Mouse (Mus musculus) layer of hippocampus, adult 2 months (tissue): Measurements from ENCODE around the gene Gsc. TPM values are rescaled to one million over a fixed set of nuclear protein-coding genes. Genes with fewer than 3 reads are reported as not detected.

ENCODE experiments used
- DNase-seq, 2 experiments: peaks; one replicate each; pipeline ENCODE4 v3.0.0; 2022; ENCODE audit warnings: low spot score in 2 of 2
- H3K27ac ChIP-seq: fragments of 200-600 bp; 2 replicates; pipeline ENCODE4 v1.8.1; 2022
- H3K4me3 ChIP-seq: fragments of 200-600 bp; 2 replicates; pipeline ENCODE4 v1.8.1; 2022; ENCODE audit warnings: mild to moderate bottlenecking
- CTCF ChIP-seq: fragments of 200-600 bp; conservative IDR thresholded peaks from 2 replicates; pipeline ENCODE4 v1.8.1; 2022; ENCODE audit warnings: antibody characterized with exemption, mild to moderate bottlenecking, moderate library complexity
- total RNA-seq, 2 experiments: library from RNA; stranded (reverse); gene quantifications; 2 replicates each; pipeline ENCODE4 v1.2.3; 2021

Gsc gene
- total RNA-seq, 2 experiments from 2014 or later = not detected

GRCm38 (mm10) chr12:104440087-104440760 lies 32.9 kb downstream of the Gsc start:
- DNase-seq = peak; percentile 81 to 93
- Histone ChIP-seq H3K4me3 (no peak overlapping the region), H3K27ac (no peak overlapping the region)
- peak; percentile 99 for TF ChIP-seq CTCF

DNA sequence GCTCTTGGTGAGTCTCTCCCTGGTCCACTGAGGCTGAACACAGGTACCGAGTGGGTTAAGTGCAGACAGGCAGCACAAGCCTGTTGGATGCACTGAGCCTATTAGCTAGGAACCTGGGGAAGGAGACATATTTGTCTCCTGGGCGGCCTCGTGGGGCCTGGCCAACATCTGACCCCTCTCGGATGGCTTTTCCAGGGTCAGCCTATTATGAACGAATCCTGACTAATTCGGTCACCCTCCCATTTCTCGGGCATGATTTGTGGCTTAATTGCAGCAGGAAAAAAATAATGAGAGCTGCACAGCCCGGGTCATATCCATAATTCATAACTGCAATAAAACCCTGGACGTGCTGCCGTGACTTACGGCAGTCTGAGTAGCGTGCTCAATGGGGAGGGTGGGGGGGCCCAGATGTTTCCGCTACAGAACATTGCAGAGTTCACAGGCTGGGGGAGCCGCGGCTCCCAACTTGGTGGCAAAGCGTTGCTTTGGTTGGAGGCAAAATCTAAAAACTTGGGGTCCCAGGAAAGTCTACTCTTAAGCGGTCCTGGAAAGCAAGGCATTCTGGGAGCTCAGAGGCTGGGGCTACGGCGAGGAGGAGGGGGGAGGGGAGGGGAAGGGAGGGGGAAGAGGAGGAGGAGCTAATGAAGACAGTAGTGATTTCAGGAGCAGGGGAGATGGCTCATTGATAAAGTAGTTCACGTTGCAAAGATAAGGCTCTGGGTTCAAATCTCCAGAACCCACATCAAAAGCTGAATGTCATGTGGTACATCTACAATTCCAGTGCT lies 39.0 kb downstream of the Gsc start:
- no peak overlapping the region for H3K27ac ChIP-seq
- DNase-seq = no peak
- no peak for TF ChIP-seq CTCF
- H3K4me3 ChIP-seq = no peak overlapping the region

- DNase-seq = no peak
- H3K27ac ChIP-seq = no peak overlapping the region
- H3K4me3 ChIP-seq = no peak overlapping the region
- no peak for TF ChIP-seq CTCF
Observed at GRCm38 (mm10) chr12:104433214-104433613, 39.9 kb downstream of the Gsc start.

DNA sequence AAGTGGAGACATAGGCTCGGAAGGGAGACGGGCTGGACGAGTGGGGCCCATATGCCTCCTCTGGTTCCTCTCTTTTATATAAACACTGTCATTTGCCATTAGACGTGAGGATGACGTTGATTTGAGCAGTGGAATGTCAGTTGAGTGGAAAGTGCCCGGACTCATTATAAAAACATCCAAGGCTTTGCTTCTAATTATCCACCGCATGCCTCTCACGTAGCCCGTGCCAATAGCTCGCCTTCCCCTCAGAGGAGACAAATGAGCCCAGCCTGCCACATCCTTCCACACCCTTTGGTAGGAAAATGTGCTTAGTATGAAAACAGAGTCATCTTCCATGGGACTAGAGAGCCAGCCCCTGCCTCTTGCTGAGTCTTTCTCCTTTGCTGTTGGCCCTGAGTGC lies 41.8 kb downstream of the Gsc start:
- H3K27ac ChIP-seq = no peak overlapping the region
- TF ChIP-seq CTCF = no peak
- no peak overlapping the region for H3K4me3 ChIP-seq
- no peak for DNase-seq

DNA sequence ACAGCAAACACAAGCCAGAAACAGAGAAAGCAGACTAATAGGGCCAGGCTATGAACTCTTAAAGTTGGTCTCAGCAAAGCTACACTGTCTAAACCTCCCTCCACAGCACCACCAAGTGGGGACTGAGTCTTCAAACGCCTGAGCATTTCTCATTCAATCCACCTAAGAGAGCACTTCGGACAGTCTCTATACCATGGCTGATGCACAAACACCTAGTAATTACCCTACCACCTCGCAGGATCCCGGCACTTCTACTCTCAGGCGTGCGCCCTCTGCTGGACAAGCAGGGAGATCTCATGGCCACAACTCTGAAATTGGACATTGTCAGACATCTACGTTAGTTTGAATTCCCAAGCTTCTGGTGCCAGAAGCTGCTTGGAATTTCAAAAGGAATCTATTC lies 46.2 kb downstream of the Gsc start:
- Histone ChIP-seq H3K27ac (no peak overlapping the region), H3K4me3 (no peak overlapping the region)
- TF ChIP-seq CTCF = peak; percentile 86
- DNase-seq = peak in 1 of 2 experiments; percentile 47

DNA sequence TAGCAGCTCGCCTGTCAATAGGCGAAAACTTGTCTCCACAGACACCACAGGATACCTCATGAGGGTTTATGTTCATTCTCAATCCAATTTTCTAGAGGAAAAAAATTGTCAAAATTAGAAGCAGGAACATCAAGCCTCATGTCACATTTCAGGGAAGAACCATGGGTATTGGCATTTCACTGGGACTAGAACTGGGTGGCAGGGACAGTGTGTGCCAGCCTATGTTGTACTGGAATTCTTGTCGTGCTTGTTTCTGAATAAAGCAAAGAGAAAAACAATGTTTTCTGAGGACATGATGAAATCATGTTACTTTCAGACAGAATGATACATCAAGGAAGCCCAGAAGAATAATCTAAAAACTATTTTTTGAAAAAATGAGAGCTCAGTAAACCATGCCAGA lies 47.5 kb downstream of the Gsc start:
- no peak overlapping the region for H3K4me3 ChIP-seq
- H3K27ac ChIP-seq = peak overlapping the region; percentile 81; the same call in 1 of the 2 replicates
- peak in 1 of 2 experiments; percentile 40 for DNase-seq
- TF ChIP-seq CTCF = no peak

GRCm38 (mm10) chr12:104422615-104423392 lies 50.3 kb downstream of the Gsc start:
- DNase-seq = no peak
- H3K27ac ChIP-seq = no peak overlapping the region
- TF ChIP-seq CTCF = no peak
- no peak overlapping the region for H3K4me3 ChIP-seq

Other genes with a start within 250 kb of the Gsc start
- gene Serpina3g, start 237.1 kb downstream of the Gsc start, total RNA-seq = 1 to 10 TPM; 1.1 to 1.4 TPM
- gene Serpina3i, start 210.2 kb downstream of the Gsc start, total RNA-seq = 1 to 10 TPM in 1 of 2 experiments, not detected in 1; 1.5 TPM
- gene Serpina3j, start 158.8 kb downstream of the Gsc start, total RNA-seq = not detected
- gene Serpina3k, start 134.8 kb downstream of the Gsc start, total RNA-seq = not detected
- under 1 TPM; 0.56 to 0.79 TPM for gene Serpina3m, start 134.8 kb downstream of the Gsc start, total RNA-seq
- gene Serpina3n, start 66.6 kb downstream of the Gsc start, total RNA-seq = 10 to 100 TPM; 79.6 to 81.5 TPM